Mouse (Mus musculus): Measurements from ENCODE around the gene Tbp.
"Not testable (repeated sequence)": the region's sequence is repeated elsewhere in the genome, so short reads cannot be mapped to it uniquely, and the experiment has no call there.

Gene Tbp

GRCm38 (mm10) chr17:15536457-15536904 is 36.8 kb downstream of the Tbp start:
- in situ Hi-C loops (cut with MseI, MboI) = no loop called here

GRCm38 (mm10) chr17:15540309-15540708 is 40.6 kb downstream of the Tbp start:
- in situ Hi-C loops (cut with MseI, MboI) = no loop called here

GRCm38 (mm10) chr17:15543868-15544267 is 44.2 kb downstream of the Tbp start:
- in situ Hi-C loops (cut with MseI, MboI) = not testable (repeated sequence)

GRCm38 (mm10) chr17:15546440-15546839 is 46.8 kb downstream of the Tbp start:
- in situ Hi-C loops (cut with MseI, MboI) = no loop called here

GRCm38 (mm10) chr17:15549713-15550112 is 50.0 kb downstream of the Tbp start:
- in situ Hi-C loops (cut with MseI, MboI) = no loop called here

GRCm38 (mm10) chr17:15559946-15560345 is 60.3 kb downstream of the Tbp start:
- in situ Hi-C loops (cut with MseI, MboI) = no loop called here

GRCm38 (mm10) chr17:15564014-15564927 is 64.6 kb downstream of the Tbp start, which contains the start of gene Prdm9:
Gene Prdm9, minus strand, starts transcription at chr17:15564354.
- in situ Hi-C loops (cut with MseI, MboI) = no loop called here

- in situ Hi-C loops (cut with MseI, MboI) = no loop called here
Observed at GRCm38 (mm10) chr17:15564928-15565300, 65.2 kb downstream of the Tbp start.

- in situ Hi-C loops (cut with MseI, MboI) = no loop called here
Observed at GRCm38 (mm10) chr17:15566908-15567307, 67.2 kb downstream of the Tbp start.

GRCm38 (mm10) chr17:15575056-15575455 is 75.4 kb downstream of the Tbp start:
- in situ Hi-C loops (cut with MseI, MboI) = no loop called here

- in situ Hi-C loops (cut with MseI, MboI) = no loop called here
Observed at GRCm38 (mm10) chr17:15577291-15577694, 77.6 kb downstream of the Tbp start.

Measured in mouse trophoblast stem cell (cell line).